Mouse (Mus musculus) thymus, postnatal 10 days (tissue): Measurements from ENCODE around the gene Nup214.

Source experiments
- DNase-seq, 2 experiments: peaks; one replicate each; pipeline ENCODE4 v3.0.0; 2021; ENCODE audit warnings: low spot score in 2 of 2

Nup214 gene

DNA sequence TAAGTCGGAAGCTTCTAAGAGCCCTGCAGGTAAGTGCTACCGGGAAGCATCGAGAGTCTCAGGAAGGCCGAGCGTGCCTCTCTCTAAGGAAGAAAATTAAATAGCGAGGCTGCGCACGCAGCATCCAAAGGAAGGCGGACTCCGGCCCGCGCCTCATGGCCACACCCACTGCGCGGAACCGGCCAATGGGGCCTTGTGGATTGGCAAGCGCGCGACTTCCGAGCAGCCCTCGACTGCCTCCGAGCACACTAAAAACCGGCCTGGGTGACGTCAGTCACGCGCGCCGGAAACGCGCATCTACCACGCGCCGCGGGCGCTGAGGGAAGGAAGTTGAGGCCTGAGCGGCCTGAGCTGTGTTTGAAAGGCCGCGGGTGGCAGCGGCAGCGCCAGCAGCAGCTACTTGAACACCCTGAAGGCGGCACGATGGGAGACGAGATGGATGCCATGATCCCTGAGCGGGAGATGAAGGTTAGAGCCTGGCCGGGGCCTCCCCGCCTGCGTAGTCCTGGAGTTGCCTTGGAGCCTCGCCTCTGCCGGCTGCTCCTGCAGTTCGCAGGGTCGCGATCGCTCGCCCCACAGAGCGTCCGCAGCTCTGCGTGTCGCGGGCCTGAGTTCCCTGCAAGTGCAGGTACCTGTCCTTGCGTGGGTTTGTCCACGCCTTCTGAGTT is at the start of gene Nup214:
Gene Nup214, plus strand, starts transcription at position 296 of the 668 bp plus-strand sequence.
- DNase-seq, result peak; percentile 98 to 99

GRCm38 (mm10) chr2:31924811-31925210 is 49.4 kb upstream of the Nup214 start:
- no peak for DNase-seq

- DNase-seq, result no peak
These were observed 48.3 kb upstream of the Nup214 start for GRCm38 (mm10) chr2:31925936-31926335.

DNA sequence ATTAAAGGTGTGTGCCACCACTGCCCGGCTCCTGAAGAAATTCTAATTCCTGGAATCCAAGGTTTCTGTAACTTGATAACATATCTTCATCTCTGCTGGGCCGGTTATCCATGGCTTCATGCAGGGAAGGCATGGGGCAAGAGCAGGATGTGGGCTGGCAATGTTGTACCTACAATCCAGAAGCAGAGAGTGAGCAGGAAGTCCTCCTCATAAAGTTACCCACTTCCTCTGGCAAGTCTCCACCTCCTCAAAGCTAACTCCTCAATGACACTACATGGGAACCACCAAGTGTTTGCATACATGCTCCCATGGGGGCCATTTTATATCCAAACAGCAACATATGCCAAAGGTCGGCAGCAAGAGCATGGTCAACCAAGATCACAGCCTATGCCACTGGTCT is 44.6 kb upstream of the Nup214 start:
- peak in 1 of 2 experiments; percentile 12 for DNase-seq

- DNase-seq, result no peak
These were observed 39.7 kb upstream of the Nup214 start for GRCm38 (mm10) chr2:31934551-31934950.

- DNase-seq, result no peak
These were observed 39.2 kb upstream of the Nup214 start for GRCm38 (mm10) chr2:31935054-31935453.

GRCm38 (mm10) chr2:31938298-31938697 is 35.9 kb upstream of the Nup214 start:
- DNase-seq, result no peak

DNA sequence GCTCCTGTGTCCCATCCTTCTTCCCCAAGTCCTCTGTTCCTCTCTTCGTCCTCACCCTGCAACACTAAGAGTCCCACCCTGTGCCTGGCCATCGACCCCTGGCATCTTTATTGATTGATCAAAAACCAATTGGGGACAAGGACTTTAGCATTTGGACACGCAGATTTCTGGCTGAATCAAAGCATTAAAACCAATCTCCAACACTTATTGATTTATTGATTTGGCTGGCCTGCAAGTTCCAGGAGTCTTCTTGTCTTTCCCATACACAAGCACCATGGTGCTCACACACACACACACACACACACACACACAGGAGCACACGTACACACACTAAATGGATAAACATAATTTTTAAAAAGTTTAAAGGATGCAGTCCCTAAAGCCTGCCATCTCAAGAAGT is 31.2 kb upstream of the Nup214 start:
- DNase-seq, result no peak

DNA sequence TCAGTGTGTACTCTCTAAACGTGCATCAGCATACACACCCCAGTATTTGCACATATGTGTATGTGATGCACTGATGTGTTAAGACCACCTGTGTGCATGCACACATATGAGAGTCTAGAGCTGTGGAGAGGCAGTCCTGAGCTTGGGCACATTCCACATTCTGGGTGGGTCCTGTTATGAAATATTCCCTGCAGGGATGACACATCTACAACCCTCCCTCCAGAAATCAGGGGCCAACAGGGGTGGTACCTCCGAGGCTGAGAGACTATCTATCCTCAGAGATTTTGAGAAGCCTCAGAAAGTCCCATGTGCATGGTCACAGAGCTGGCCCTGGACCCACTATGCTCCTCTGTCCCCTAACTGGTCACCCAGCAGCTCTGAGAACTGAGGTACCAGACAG is 28.7 kb upstream of the Nup214 start:
- DNase-seq, result no peak

DNA sequence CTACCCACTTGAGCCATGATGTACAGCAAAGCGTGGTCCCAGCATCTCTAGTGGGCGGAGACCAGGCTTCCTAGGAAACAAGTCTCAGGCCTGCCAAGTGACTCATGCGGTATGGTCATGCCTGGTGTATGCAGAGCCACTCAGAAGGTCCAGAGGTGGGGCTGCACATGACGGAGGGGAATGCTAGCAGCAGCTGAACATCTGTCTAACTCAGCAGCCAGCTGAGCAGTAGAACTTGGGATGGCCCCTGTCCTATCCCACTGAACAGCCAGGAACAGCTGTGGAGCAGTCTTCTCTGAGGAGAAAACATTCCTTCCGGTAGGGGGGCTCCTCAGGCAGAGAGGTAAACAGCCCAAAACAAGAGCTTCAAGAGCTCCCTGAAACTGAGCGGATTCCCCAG is 25.8 kb upstream of the Nup214 start:
- no peak for DNase-seq

DNA sequence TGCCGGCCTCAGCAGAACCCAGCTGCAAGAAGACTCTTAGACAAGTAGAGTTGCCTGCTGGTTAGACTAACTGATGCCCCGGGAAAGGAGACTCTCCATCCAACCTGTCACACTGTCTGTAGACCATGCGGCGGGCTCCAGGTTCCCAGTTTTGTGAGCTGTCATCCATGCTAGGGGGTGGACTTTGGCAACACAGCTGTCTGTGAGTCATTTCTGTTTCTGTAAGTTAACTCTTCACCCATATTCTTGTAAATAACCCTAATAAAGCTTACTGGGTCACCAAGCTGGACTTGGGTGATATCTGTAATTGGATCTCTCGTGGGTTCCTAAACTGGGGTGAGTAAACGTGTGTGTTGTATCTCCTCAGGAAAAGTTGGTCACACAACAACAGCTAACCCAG is 25.4 kb upstream of the Nup214 start:
- DNase-seq, result no peak

- DNase-seq, result peak; percentile 20 to 35
These were observed 24.0 kb upstream of the Nup214 start, which contains the start of gene Aif1l for GRCm38 (mm10) chr2:31950058-31950871. TSS of gene Aif1l (plus strand) at chr2:31950139.

DNA sequence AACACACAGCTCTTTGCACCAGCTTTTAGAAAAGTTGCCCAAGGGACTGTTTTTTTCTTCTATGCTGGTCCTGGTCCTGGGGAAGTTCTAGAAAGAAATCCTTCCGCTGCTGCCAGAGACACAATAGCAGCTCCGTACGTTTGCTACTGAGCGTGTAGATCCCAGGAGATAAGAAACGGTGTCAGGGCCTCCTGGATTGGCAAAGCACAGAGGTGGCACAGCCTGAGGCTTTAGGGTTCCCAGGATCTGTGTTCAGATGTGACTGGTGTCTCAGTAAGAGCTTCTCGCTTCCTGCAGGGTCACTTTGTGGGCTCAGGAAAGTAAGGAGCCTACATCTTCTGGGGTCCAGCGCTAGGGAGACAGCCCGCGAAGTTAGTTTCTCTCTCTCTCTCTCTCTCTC is 23.3 kb upstream of the Nup214 start:
- DNase-seq, result no peak

DNA sequence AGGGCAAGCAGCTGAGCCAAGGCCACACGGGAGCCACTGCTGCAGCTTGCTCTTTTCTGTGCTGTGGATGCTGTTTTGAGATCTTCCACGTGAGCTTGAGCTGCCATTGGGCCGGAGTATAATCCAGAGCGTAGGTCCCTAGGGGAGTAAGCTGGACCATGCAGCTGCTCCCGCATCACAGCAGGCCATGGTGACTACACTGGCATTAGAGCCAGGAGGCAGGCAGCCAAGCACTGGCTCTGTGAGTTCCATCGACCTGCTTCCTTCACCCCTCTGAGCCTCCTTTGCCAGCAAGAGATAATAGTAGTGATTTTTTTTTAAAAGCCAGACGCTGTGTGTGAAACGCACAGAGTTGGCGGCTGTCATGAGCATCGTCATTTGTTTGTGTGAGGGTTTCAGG is 22.0 kb upstream of the Nup214 start:
- DNase-seq, result no peak

DNA sequence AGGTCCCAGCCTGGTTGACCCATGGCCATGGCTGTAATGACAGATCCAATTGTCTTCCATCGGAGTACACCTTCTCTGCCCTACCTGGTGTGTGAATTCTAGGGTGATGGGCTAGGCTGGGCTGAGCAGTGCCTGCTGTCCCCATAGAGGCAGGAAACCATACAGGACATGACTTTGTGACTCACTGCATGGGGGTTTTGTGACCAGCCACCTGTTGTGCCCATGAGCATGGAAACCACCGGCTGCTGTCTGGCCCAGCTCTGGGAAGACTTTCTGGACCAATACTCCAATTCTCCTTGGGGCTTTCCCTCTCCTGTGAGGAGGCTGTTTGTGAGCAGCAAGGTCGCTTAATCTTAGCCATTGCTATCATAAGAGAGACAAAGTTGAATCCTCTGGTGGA is 21.5 kb upstream of the Nup214 start:
- DNase-seq, result no peak

GRCm38 (mm10) chr2:31953687-31954086 is 20.5 kb upstream of the Nup214 start:
- DNase-seq, result no peak

- DNase-seq, result no peak
These were observed 19.5 kb upstream of the Nup214 start for GRCm38 (mm10) chr2:31954779-31955181.

DNA sequence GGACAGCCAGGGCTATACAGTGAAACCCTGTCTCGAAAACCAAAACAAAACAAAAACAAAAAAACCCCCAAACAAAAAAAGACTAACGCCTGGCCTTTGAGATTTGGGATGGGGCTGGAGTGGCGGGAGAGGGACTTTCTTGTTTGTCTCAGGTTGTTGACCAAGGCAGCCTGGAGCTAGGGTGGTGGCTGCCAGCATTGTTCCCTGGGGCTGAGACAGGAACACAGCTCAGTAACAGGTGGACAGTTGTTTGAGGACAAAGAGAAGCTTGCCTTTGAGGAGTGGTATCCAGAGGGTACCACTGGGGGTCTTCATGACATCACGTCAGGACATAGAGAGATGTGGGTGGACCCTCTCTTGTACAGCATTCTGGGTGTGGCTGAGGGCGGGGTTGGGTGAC is 18.6 kb upstream of the Nup214 start:
- no peak for DNase-seq

DNA sequence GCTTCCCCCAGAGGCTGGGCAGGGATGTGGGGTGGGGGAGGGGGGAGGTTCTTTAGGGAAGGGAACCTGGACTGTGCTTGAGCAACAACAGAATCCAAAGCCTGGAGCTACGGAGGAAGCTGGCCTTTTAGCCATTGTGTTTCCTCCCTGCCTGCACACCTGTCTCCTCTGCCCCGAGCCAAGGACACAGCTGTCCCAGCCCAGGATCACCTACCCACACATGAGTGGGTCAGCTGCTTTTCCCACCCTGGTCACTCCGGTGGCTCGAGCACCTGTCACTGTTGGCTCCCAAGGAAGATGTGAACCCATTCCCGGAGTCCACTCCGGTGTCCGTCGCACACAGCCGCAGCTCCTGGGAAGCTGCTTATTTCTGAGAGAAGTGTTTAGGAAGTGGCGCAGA is 17.0 kb upstream of the Nup214 start:
- DNase-seq, result no peak

DNA sequence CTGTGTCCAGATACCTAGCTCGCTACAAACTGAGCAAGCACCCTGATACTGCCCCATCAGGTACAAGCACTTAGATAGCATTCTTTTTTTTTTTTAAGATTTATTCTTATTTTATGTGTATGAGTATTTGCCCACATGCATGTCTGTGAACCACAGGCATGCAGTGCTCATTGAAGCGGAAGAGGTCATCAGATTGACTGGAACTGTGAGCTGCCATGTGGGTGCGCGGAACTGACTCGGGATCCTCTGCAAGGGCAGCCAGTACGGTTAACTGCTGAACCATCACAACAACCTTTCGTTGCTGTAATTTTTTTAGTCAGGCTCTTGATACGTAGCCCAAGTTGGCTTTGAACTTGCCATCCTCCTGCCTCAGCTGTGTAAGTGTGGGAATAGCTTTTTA is 13.2 kb upstream of the Nup214 start:
- DNase-seq, result no peak

DNA sequence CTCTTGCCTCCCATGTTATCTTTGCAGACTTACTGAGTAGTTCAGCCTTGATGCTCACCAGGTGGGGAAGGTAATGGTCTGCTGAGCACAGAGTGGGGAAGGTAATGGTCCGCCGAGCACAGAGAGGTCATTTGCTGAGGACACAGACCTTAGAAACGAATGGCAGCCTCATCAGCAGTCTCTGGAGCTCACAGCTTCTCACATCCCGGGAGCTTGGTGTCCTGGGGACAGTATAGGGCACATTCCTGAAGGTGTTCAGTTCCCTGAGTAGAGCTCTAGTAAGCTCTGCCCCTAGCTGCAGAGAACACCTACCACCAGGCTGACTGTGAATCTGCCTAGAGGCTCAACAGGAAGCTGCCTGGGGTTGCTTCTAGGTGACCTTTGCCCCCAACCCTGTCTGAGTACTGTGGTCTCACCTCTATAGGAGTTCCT is 12.4 kb upstream of the Nup214 start:
- DNase-seq, result no peak

DNA sequence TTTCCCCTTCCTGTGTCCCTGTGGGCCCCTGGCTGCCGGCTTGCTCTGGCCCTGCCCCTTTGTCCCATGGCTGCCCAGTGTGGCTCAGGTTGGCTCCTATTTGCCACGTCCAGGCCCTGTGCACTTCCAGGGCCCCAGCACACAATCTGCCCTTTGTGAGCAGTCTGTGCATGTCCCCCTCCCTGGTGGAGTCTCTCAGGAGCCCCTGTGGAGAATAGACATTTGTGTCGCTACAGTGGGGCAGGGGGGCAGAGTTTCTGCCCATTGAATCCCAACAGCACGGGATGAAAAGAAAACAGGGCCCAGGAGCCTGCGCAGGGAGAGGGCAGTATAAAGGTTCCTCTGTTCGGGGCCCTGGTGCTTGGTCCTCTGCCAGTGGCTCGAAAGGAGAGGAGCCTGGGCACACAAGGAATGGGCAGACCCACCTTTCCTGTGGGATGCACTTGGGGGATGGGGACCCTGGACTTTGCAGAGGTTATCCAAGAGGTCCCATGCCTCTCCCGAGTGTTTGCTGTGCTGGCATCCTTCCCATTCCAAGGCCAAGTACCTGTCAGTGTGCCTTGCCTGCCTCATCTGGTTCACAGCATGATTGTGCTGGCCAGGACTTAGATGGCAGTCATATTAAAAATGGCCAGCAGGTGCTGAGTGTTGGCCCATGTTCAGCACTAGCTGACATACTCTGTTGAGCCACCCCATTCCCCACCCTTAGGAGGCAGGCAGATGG is 11.6 kb upstream of the Nup214 start:
- DNase-seq, result no peak

DNA sequence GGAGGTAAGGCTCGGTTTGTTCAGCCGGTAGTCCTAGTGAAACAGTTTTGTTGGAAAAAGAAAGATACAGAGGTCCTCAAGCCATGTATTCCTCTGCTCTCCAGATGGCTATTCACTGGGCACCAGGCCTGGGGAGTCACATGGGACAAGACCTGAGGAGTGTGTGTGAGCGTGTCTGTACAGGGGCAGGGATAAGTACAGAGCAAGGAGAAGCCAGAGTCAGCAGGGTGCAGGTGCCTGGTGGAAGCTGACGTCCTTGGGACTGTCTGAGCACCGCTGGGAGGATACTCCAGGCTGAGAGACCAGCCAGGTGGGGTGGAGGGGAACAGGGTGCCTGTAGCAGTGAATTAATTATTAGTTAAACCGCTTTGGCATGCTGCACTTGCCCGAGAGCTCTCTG is 10.7 kb upstream of the Nup214 start:
- no peak for DNase-seq
